Mouse (Mus musculus) thymus, postnatal 25 days (tissue): ENCODE measurements around the gene Ctu2.

ENCODE experiments used
- DNase-seq: peaks from one replicate; pipeline ENCODE4 v3.0.0; 2022

Ctu2 gene

DNA sequence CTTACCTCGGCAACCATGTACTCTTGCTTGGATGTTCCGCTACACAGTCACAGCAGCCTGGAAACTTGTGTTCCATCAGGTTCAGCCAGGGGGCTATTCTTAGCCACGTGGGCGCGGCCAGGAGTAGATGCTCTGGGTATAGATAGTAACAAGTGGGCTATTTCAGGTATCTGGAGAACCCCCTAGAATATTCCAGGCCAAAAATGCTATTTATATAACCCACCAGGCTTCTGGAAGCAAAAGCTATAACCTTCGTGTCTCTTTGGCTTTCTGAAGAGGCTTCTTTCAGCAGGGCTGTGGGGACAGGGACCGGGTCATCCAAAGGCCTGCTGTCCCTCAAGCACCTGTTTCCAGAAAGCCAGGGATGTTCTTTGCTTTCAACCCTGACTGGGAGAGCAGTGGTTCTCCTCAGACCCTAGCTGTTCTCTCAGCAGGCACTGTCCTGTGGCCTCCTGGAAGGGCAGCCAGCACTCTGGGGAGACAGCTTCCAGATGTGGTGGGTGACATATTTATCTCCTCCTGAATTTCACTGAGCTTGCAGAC lies 24.7 kb upstream of the Ctu2 start:
- no peak for DNase-seq

DNA sequence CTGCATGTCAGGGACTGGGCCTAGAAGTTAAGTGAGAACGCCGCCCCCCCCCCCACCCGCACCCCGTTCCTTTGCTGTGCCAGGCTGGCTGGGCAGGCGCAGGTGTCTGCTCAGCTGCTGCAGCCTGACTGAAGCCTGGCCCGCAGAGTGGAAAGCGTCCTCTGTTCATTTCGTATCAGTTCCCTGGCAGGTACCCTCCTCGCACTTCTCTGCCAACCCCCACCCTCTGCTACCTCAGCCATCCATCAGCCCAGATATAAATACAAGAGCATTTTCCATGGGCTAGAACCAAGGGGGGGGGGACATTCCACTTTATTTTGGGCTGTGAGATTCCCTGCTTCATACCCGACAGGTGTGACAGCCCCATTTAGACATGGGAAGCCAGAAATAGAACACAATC lies 23.8 kb upstream of the Ctu2 start:
- DNase-seq = no peak

DNA sequence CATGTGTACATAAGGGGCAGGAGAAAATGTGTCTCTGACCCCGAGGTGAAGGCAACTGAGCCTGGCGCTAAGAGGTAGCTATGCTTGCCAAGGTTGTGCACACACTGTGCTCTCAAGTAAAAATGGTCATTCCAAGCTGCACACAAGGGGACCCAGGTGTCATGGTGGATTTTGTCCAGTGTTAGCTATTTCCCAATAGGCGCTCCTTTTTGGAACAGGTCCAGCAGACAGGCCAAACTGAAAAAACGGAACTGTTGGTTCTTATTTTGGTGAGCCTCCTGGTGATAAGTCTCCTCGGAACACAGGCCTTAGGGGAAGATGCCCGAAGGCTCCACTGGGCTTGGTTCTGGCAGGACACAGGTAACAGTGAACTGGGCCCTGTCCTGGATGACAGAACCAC lies 21.5 kb upstream of the Ctu2 start:
- DNase-seq = no peak

DNA sequence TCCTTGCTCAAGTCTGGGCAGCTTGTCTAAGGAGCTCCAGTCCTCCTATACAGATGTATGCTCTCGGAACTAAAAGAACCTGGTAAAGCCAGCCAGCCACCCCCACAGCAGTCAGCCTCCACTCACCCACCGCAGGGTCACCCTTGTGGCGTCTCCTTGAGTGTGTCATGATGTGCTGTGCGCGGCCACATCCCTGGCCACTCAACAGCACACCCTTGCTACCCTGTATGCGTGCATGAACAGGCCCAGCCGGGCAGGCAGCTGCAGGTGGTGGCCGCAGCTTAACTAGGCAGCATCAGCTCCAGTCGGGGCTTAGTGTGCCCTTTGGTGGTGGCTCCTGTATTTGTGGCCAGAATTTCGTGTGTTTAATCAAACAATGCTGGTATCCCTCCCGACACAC lies 18.8 kb upstream of the Ctu2 start:
- no peak for DNase-seq

DNA sequence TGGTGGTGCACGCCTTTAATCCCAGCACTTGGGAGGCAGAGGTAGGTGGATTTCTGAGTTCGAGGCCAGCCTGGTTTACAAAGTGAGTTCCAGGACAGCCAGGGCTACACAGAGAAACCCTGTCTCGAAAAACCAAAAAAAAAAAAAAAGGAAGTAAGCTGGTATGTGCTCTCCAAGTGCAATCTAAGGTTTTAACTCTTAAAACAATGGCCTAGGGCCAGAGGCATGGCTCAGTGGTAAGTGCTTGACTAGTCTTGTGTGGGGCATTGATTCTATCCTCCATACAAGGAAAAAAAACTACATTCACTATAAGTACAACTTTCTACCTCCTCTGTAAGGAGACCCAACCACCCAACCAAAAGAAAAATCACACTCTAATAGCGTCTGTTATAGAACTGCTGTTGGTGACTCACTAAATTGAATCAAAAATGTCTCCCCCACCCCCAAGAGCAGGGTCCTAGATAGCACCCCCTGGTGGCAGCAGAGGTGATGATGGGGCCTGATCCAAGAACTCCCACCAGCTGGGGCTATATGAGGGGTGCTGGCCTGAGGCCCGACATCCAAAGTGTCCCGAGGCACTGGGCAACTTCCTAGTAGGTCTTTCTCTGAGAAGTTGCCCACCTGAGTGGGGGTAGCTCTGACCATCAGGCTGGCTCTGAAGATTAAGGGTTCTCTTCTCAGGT lies 16.6 kb upstream of the Ctu2 start:
- peak; percentile 83 for DNase-seq

DNA sequence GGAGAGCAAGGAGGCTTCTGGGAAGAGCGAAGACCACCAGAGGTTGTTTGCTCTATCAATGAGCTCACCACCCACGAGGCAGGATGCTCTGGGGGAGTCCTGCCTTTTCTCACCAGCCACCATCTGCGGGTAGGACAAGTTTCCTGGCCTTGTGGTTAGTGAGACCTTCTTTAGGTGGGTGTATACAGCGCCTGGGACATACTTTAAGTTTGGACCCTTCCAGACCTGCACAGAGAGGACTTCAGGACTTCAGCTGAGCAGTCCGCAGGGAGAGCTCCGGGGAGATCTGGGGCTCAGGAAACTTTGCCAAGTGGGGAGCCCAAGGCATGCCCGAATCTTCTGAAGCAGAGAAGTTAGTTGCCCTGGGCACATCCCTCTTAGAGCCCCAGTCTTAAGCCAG lies 16.0 kb upstream of the Ctu2 start:
- DNase-seq = peak; percentile 57

DNA sequence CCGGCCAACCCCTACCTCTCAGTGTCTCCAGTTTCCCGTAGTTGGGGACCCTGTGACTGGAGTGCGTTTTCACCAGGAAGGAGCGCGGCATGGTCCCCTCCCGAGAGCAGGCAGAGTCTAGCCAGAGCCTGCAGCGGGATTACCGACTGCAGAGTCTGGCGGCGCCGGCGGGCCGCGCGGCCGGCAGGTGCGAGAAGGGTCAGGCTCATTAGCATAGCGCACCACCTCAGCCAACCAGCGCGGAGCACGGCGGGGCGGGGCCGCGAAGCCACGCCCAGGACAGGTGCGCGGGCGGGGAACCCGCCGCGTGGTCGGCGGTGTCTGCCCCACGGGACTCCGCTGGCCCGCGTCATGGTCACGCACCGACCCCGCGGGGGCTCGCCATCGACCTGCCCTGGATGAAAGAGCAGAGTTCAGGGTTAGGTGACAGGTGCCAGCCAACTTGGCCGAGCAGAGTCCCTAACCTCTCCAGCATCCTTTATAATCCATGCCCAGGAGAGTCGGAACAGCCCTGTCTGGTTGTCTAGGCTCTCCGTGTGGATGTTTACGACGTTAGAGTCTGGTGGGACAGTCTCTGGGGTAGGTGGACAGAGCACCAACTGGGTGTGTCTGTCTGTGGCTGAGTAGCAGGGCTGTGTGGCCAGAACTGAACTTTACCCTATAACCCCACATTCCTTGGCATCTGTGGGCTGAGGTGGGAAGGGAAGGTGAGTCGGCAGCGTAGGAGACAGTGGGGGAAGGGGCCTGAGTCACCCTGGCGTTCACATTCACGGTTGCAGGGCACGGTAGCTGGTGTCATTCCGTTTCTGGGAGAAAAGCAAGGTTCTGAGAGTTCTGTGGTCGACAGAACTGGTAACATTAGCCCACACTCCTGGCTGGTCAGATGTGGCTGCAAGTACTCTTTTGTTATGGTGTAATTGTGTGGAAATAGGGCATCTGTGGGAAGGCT lies 15.1 kb upstream of the Ctu2 start, which contains the start of gene Snai3:
Gene Snai3 (minus strand): TSS at position 210 of the 949 bp plus-strand sequence.
- DNase-seq = peak; percentile 84

DNA sequence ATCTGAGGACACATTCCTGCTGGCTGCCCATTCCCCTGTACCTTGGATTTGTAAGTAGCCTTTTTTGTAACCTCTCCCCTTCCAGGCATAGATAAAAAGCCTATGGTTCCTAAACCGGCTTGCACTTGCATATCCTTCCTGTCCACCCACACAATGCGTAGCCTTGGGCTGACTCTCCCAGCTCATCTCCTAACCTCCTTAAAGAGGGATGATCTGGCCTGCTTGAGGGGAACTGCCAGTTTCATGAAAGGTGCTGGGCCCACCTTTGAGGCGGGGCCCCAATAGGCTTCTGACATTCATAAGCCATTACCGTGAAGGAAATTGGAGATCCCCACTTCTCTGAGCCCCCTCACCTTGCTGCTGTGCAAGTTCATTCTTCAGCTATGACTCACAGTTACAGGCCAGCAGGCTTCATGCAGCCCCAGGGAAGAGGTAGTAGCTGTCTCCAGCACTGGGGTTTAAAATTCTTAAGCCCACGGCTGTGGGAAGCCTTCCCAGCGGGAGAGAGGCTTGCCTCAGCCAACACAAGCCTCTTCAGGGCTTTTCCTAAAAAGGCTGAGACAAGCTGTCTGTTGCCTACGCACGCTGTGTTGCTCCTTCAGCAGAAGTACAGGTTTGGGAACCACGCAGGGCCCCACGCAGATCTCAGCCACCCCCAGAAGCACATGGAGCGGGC lies 14.3 kb upstream of the Ctu2 start:
- DNase-seq = no peak

DNA sequence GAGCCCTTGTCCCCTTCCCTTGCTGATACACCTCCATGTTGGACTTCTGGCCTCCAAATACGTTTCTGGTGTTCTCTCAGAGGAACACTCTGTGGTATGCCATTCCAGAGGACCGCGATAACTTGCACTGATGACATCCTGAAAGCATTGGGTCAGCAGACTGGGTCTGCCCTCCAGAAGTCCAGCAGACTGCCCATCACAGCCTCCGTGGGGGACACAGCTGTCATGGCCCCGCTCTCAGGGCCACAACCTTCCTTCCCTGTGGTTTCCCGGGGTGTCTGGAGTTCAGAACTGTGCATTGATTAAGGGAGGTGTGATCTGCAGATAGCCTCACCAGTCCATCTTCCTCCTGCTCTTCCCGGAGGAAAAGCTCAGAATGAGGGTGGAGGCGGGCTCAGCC lies 13.4 kb upstream of the Ctu2 start:
- no peak for DNase-seq

DNA sequence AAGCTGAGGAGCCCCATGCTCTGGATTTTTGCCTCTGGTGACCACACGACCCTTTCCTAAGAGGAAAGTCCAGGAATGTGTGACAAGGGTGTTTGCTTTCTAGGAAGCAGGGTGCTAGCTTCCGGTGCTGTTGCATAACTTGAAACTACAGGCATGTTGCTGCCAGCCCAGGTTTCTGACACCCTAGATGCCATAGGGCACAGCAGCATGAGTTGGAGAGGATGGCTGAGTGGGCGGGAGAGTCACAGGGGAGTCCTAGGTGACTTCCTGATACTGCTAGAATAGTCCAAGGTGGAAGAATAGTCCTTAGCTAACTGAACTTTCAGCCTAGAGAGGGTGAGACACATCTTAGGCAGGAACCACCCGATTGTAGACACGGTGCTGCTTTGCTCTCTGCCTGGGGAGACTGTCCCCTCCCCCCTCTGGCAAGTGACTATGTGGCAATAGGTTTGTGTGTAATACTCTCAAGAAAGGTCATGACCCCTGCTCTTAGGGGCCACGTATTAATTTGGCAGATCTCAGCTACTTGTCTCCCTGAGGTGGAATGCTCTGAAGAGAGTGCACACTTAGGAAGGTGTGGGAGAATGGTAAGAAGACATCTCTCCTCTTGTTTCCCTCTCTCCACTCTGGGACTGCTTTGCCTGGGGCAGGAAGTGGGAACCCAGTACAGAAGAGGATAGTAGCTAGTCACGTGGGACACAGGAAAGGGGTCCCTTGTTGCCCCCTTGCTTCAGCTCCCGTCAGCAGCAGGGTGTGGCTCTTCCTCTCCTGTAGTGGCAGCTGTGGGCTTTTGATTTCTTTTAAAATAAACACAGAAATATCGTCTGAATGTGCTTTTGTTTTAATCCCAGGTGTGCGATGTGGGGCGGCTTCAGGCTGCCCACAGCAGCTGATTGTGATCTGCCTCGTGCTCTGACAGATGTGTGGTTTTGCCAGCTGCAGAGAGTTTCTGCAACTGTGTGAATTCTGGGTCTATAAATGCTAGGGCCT lies 12.0 kb upstream of the Ctu2 start:
- peak; percentile 69 for DNase-seq

DNA sequence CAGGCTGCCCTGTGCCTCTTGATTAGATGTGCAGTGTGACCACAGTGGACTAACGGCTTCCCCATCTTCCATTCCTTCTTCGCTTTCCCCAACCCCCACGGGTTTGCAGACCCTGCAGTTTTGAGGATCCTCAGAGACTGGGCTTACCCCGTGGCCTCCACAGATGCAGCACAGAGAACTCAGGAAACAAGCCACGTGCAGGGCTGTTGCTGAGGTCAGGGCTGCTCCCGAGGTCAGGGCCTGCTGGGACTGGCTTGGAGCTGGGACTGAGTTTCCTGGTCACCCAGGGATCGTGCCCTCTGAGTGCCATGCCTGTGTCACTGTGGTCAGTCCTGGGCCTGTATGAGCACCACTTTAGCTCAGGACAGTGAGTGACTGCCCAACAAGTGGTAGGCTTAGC lies 11.0 kb upstream of the Ctu2 start:
- no peak for DNase-seq

DNA sequence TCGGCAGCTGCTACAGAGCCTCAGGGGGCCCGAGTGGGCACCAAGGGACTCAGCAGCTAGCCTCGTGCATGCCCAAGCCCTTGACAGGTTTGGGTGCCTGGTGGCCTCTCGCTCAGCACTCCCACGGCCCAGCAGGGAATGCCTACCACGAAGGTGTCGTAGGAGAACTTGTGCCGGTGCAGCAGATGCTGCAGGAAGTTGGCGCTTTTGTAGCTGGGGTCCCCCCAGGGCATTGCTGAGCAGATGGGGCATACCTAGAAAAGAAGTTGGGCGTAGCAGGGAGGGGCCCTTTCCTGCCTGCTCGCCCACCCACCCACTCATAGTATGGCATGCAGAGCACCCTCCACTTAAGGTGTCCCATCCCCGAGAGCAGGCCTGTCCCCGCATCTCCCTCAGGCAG lies 8.1 kb upstream of the Ctu2 start:
- DNase-seq = peak; percentile 69

DNA sequence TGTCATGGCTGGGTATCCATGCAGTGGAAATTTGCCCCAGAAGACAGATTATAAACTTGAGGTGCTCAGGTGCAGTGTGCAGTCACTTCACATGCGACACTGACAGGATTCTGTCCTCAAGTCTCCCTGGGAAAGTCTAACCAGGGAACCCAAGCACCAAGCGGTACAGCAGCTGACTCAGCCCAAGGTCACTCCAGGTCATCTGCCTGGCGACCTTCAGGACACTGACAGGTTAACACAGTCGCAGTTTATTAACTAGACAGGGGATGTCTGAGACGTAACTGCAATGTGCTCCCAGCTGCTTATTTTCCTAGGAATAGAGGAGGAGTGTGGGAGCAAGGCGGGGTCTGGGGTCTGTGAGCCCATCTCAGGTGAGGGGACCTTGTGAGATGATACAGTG lies 6.5 kb upstream of the Ctu2 start:
- DNase-seq = no peak

DNA sequence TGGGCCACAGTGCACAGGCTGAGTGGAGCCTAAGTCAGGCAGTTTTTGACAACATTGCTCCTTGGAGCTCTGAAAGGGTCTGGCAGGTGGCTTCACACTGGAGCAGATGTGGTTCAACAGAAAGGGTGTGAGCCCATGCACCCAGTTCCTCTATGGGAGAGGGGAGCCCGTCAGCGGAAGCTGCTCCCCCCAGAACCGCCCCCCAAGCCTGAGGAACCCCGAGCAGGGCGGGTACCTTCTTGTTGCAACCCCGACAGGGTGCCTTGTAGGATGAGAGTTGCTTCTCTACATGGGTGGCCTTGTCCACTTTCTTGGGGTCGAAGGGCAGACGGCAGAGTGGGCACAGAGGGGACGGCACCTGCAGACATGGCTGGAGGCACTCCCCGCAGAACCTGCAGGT lies 6.0 kb upstream of the Ctu2 start:
- DNase-seq = peak; percentile 90

DNA sequence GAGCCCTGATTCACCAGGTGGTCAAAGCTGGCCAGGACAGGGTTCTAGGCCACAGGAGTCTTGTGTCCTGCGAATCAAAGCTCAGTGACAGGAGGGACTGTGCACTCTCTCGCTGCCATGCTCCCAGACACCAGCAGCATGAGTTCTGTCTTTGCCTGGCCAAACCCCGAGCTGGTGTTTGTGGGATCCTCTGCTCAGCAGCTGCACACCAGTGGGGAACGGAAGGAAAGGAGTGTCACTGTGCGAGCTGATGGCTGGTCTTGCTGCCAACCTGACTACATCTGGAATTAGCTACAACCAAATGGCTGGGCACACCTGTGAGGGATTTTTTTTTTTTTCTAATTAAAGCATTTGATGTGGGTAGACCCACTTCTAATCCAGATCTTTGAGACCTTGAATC lies 5.3 kb upstream of the Ctu2 start:
- DNase-seq = peak; percentile 75

DNA sequence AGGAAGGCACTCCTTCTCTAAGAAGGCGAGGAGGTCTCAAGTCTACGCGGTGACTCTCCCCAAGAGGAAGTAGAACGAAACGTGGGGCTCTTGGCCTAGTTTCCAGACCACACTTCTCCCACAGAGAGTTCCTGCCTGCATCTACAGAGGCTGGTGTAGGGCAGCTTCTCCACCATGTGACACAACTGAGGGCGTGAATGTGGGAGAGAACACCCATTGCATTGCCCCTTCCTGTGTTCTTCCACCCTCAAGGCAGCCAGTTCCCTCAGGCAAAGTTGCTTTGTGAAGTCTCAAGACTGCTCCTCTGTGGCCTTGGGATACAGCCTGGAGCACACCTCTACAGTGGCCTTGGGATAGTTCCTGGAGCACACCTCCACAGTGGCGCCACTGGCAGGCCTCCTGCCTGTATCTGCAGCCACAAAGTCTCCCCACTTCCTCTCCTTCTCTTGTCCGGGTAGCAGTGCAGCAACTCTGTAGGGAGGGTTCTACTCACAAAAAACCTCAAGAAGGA lies 2.0 kb upstream of the Ctu2 start:
- peak; percentile 83 for DNase-seq

DNA sequence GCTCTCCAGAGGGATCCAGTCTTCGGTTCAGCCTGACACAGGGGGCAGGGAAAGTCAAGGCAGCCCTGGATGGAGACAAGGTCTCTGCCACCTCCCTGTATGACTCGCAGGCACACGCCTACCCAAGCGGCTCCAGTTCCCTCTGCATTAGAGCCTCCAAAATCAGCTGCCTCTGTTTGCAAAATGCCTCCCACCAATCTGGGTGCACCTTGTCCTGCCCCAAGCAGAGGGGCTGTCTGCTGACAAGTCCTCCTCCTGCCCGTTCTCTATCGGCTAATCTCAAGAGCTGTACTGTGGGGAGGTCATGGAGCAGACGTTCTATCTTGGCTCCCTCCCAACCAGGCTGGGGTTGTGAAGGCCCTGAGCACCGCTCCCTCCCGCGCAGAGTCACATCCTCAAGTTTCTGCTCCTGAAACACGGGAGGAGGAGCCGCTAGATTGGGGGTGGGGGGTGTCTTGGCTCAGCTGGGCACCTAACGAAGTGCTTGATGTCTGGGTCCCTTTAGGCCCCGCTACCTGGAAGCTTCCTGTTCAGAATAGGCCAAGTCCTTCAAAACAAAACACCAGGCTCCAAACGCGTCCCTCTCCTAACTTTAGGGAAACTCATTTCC lies 887 bp upstream of the Ctu2 start:
- DNase-seq = peak; percentile 67

DNA sequence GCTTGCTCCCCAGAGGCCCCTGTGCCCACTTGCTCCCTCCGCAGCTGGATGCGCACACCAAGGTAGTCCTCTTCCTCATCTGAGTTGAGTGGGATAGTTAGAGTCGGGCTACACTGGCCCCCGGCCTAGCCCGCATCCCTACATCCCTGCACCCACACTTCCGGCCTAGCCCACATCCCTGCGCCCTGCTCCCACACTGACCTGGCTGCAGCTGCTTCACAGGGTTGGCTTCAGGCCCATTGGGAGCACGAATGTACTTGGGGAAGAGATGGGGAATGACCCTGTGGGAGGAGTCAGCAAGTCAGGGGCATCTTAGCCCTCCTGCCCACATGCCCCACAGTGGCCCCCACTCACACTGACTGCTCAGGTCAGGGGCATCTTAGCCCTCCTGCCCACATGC lies 6.5 kb downstream of the Ctu2 start:
- no peak for DNase-seq

DNA sequence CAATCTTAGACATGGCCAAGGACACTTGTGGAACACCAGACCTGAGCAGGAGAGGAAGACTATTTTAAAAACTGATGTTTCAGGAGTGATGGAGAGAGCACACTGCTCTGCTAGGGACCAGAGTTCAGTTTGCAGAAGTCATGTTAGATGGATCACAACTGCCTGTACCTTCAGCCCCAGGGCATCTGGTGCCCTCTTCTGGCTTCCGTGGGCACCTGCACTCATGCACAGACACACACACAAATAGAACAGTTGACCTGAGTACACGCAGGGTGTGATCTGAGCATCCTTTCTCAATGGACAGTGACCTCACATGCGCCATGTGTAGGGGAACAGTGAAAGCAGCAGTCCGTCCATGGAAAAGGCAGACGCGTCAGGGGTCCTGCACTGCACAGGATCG lies 7.9 kb downstream of the Ctu2 start:
- DNase-seq = peak; percentile 32

DNA sequence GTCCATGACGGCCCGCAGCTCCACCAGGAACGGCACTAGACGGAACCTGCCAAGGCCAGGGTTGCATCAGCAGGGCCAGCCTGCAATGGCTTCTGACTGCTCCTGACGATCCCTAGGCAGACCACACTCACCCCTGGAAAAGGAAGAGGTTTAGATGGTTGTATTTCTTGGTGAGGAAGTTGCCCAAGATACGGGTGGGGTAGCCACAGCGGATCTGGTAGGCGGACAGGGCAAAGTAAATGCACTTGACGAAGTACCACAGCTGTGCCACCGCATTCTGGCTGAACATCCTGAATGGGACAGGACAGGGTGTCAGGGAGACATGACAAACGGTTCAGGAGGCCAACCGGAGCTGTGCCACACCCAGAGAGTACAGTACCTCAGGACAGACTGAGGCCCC lies 8.9 kb downstream of the Ctu2 start:
- no peak for DNase-seq

DNA sequence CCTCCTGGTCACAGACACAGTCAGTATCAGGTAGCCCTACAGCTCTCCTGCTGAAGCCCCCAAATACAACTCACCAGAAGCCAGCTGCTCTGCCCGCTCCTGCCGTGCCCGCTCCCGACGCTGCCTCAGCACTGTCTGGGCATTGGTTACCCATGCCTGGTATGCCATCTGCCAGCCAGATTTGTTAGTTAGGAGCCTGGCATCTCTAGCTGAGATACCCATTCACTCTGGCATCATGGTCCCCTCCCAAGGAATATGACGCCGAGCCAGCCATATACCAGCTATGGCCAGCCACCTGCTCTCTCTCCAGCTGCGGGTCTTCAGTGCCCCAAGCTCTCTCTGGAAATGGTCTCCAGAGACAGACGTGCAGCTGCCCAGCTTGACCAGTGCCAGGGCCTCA lies 12.4 kb downstream of the Ctu2 start:
- no peak for DNase-seq
